Mouse (Mus musculus): ENCODE measurements around the gene Dnajb12. TPM values are rescaled to one million over a fixed set of nuclear protein-coding genes. Genes with fewer than 3 reads are reported as not detected.

Gene Dnajb12
- total and polyA plus RNA-seq, 3 experiments, result 13.9 to 35.9 (median 21.5) TPM

GRCm38 (mm10) chr10:59909357-59909847 is 30.0 kb downstream of the Dnajb12 start:
- Histone ChIP-seq H3K9ac (ENCODE audit: insufficient read depth, low read depth) (no peak overlapping the region), H3K27ac (ENCODE audit: insufficient read depth, low read depth) (no peak overlapping the region), H3K4me1 (ENCODE audit: control insufficient read depth in 1 of 2, insufficient read depth in 2 of 2) (peaks cover 35 to 51% of the 10 kb centered on the region in 2 experiments), H3K9me3 (replicated peaks; ENCODE audit: low read length) (no peaks in the 10 kb centered on the region), H3K4me2 (ENCODE audit: insufficient read depth, low read depth, poor library complexity, severe bottlenecking) (no peak overlapping the region), H3K4me3 (replicated peaks in 1 of 3; ENCODE audit: low read depth in 2 of 3, low read length in 2 of 3, poor library complexity in 1 of 3) (peak overlapping the region in 1 of 3 experiments; percentile 29), H3K36me3 (replicated peaks in 1 of 2; ENCODE audit: control insufficient read depth in 1 of 2, insufficient read depth in 1 of 2, low read length in 1 of 2) (no peaks in the 10 kb centered on the region), H3K27me3 (replicated peaks) (no peaks in the 10 kb centered on the region), H3K79me2 (replicated peaks; ENCODE audit: control insufficient read depth, extremely low read depth, insufficient read depth, poor library complexity, severe bottlenecking) (no peaks in the 10 kb centered on the region)
- dilution Hi-C loops (cut with MboI; ENCODE audit: extremely low pct_ligation_motif_present, extremely low pct_unique_long_range_greater_than_20kb, low sequenced_read_pairs) (no loop called here), in situ Hi-C loops (cut with MboI; ENCODE audit: low pct_ligation_motif_present, low pct_unique_long_range_greater_than_20kb, low sequenced_read_pairs) (loop anchor here (25.0 kb wide), 1 partner anchor 478 kb away; the partner anchor contains the start of gene Gm17455)
- DNase-seq (ENCODE audit: extremely low read depth), result peak; percentile 82
- no peak for TF ChIP-seq PAX5 (IDR thresholded peaks at IDR 0.05; ENCODE audit: low read length)
- TF ChIP-seq MEF2A (IDR thresholded peaks at IDR 0.05; ENCODE audit: borderline replicate concordance, low read depth, low read length), result no peak
- TF ChIP-seq MAX (IDR thresholded peaks at IDR 0.05; ENCODE audit: low read length), result no peak
- no peak for TF ChIP-seq ELF1 (IDR thresholded peaks at IDR 0.05; ENCODE audit: low read depth, low read length)
- no peak for TF ChIP-seq ZC3H11A (IDR thresholded peaks at IDR 0.05; ENCODE audit: low read depth, low read length)
- TF ChIP-seq BHLHE40 (IDR thresholded peaks at IDR 0.05; ENCODE audit: low read depth, low read length), result peak; percentile 67
- no peak for TF ChIP-seq GABPA (IDR thresholded peaks at IDR 0.05; ENCODE audit: insufficient replicate concordance, low read depth, low read length)
- TF ChIP-seq TBP (conservative IDR thresholded peaks at IDR 0.05; ENCODE audit: low read depth, low read length), result no peak
- no peak for TF ChIP-seq ZKSCAN1 (IDR thresholded peaks at IDR 0.05; ENCODE audit: borderline replicate concordance, low read depth, low read length)
- TF ChIP-seq E2F4 (IDR thresholded peaks at IDR 0.05; ENCODE audit: insufficient replicate concordance, low read depth, low read length), result no peak
- no peak for TF ChIP-seq KAT2A (IDR thresholded peaks at IDR 0.05; ENCODE audit: insufficient replicate concordance, low read length)
- TF ChIP-seq CHD1 (IDR thresholded peaks at IDR 0.05; ENCODE audit: low read depth, low read length), result no peak
- TF ChIP-seq HCFC1 (IDR thresholded peaks at IDR 0.05; ENCODE audit: low read depth, low read length), result no peak
- TF ChIP-seq EP300 (IDR thresholded peaks at IDR 0.05; ENCODE audit: low read length), result peak; percentile 51
- TF ChIP-seq IRF4 (IDR thresholded peaks at IDR 0.05; ENCODE audit: low read depth, low read length), result peak; percentile 50; the same call in 1 of the 2 replicates
- TF ChIP-seq SIN3A (IDR thresholded peaks at IDR 0.05; ENCODE audit: low read length), result no peak
- no peak for TF ChIP-seq RCOR1 (conservative IDR thresholded peaks at IDR 0.05; ENCODE audit: low read depth, low read length)
- no peak for TF ChIP-seq MAFK (IDR thresholded peaks at IDR 0.05; ENCODE audit: insufficient replicate concordance, low read length)
- no peak for TF ChIP-seq ZMIZ1 (IDR thresholded peaks at IDR 0.05; ENCODE audit: low read depth, low read length)
- TF ChIP-seq JUND (conservative IDR thresholded peaks at IDR 0.05; ENCODE audit: low read depth, low read length), result no peak
- no peak for TF ChIP-seq NRF1 (IDR thresholded peaks at IDR 0.05; ENCODE audit: low read depth, low read length)
- peak; percentile 57; the same call in 1 of the 2 replicates for TF ChIP-seq TCF12 (IDR thresholded peaks at IDR 0.05; ENCODE audit: low read depth, low read length)
- TF ChIP-seq USF1 (IDR thresholded peaks at IDR 0.05; ENCODE audit: low read depth, low read length), result no peak
- TF ChIP-seq POLR2AphosphoS2 (IDR thresholded peaks at IDR 0.05; ENCODE audit: low read depth, low read length), result no peak
- TF ChIP-seq CTCF (conservative IDR thresholded peaks at IDR 0.05 in 1 of 2, IDR thresholded peaks at IDR 0.05 in 1 of 2; ENCODE audit: low read depth in 2 of 2, low read length in 2 of 2), result no peak
- no peak for TF ChIP-seq ZNF384 (IDR thresholded peaks at IDR 0.05; ENCODE audit: low read depth, low read length)
- TF ChIP-seq POLR2A (IDR thresholded peaks at IDR 0.05; ENCODE audit: low read depth, low read length), result no peak
- TF ChIP-seq ETS1 (conservative IDR thresholded peaks at IDR 0.05; ENCODE audit: low read depth, low read length), result peak; percentile 77
- no peak for TF ChIP-seq MAZ (IDR thresholded peaks at IDR 0.05; ENCODE audit: low read depth, low read length)
- no peak for TF ChIP-seq SMC3 (IDR thresholded peaks at IDR 0.05; ENCODE audit: low read depth, low read length)
- no peak for TF ChIP-seq CHD2 (IDR thresholded peaks at IDR 0.05; ENCODE audit: low read length)
